ENCODE assay signal across 8 mouse cellular contexts in genomic region chr10:46697363-46698246, GRCm38 (mm10).
DNase-seq lines count a peak whose midpoint lies in the region; ATAC-seq lines count a peak whose summit lies in the region.

No protein-coding gene starts in this region.

- no peak overlapping the region for H3K4me3 ChIP-seq in forebrain, embryonic 11.5 days (ENCODE audit: low read depth, low read length)
- no peak overlapping the region for H3K4me3 ChIP-seq in forebrain, embryonic 10.5 days
- no peak overlapping the region for H3K4me3 ChIP-seq in hindbrain, embryonic 10.5 days
- H3K4me3 ChIP-seq in limb, embryonic 12.5 days (replicated peaks) = no peak overlapping the region

- DNase-seq in forebrain, embryonic 11.5 days (ENCODE audit: low spot score) = peak; percentile 51
- DNase-seq in forebrain, embryonic 10.5 days (ENCODE audit: extremely low spot score, low spot score) = no peak
- peak; percentile 93 for DNase-seq in MN1 (ENCODE audit: low spot score)
- peak; percentile 4 for DNase-seq in embryo, embryonic 9.5 days (ENCODE audit: extremely low spot score)
- DNase-seq in hindbrain, embryonic 10.5 days (ENCODE audit: low spot score) = peak; percentile 12
- DNase-seq in retina, embryonic 14.5 days (ENCODE audit: low spot score) = peak; percentile 39
- DNase-seq in gastrocnemius, postnatal 10 days = no peak

- peak; percentile 92 for ATAC-seq in forebrain, embryonic 11.5 days (replicated peaks; ENCODE audit: low FRiP score)
- peak; percentile 85 for ATAC-seq in limb, embryonic 12.5 days (ENCODE audit: insufficient number of reproducible peaks, insufficient read depth, low FRiP score, low TSS enrichment, low read depth)

- H3K4me1 ChIP-seq in forebrain, embryonic 11.5 days (replicated peaks; ENCODE audit: control insufficient read depth, insufficient read depth, low read length) = no peaks in the 10 kb centered on the region
- H3K4me1 ChIP-seq in forebrain, embryonic 10.5 days = peaks cover 12% of the 10 kb centered on the region; the same call in 1 of the 2 replicates
- H3K4me1 ChIP-seq in hindbrain, embryonic 10.5 days (replicated peaks) = no peaks in the 10 kb centered on the region; the same call in 1 of the 2 replicates
- peaks cover 5% of the 10 kb centered on the region for H3K4me1 ChIP-seq in limb, embryonic 12.5 days (replicated peaks)

- no peak overlapping the region for H3K27ac ChIP-seq in forebrain, embryonic 11.5 days (ENCODE audit: low read depth, low read length)
- no peak overlapping the region for H3K27ac ChIP-seq in forebrain, embryonic 10.5 days
- H3K27ac ChIP-seq in hindbrain, embryonic 10.5 days = no peak overlapping the region
- no peak overlapping the region for H3K27ac ChIP-seq in limb, embryonic 12.5 days

- 50% methylated on average over 2 of the region's 2 CpGs for whole genome bisulfite sequencing in forebrain, embryonic 11.5 days
- WGBS in forebrain, embryonic 10.5 days = 60% methylated on average over 2 of the region's 2 CpGs
- 51% methylated on average over 2 of the region's 2 CpGs for whole genome bisulfite sequencing in hindbrain, embryonic 10.5 days
- WGBS in limb, embryonic 12.5 days = 16% methylated on average over 2 of the region's 2 CpGs

- no peak overlapping the region for H3K9ac ChIP-seq in forebrain, embryonic 11.5 days (ENCODE audit: low read length)
- no peak overlapping the region for H3K9ac ChIP-seq in limb, embryonic 12.5 days (replicated peaks)

- H3K4me2 ChIP-seq in forebrain, embryonic 11.5 days (ENCODE audit: low read depth, low read length, severe bottlenecking) = no peak overlapping the region
- H3K4me2 ChIP-seq in limb, embryonic 12.5 days = no peak overlapping the region

- H3K36me3 ChIP-seq in forebrain, embryonic 11.5 days (ENCODE audit: control insufficient read depth, insufficient read depth, low read length) = no peaks in the 10 kb centered on the region
- no peaks in the 10 kb centered on the region for H3K36me3 ChIP-seq in forebrain, embryonic 10.5 days (replicated peaks)
- no peaks in the 10 kb centered on the region for H3K36me3 ChIP-seq in hindbrain, embryonic 10.5 days
- no peaks in the 10 kb centered on the region for H3K36me3 ChIP-seq in limb, embryonic 12.5 days

- no peaks in the 10 kb centered on the region for H3K9me3 ChIP-seq in forebrain, embryonic 11.5 days (ENCODE audit: control insufficient read depth, low read length)
- no peaks in the 10 kb centered on the region for H3K9me3 ChIP-seq in forebrain, embryonic 10.5 days
- no peaks in the 10 kb centered on the region for H3K9me3 ChIP-seq in hindbrain, embryonic 10.5 days
- H3K9me3 ChIP-seq in limb, embryonic 12.5 days = no peaks in the 10 kb centered on the region

- no peaks in the 10 kb centered on the region for H3K27me3 ChIP-seq in forebrain, embryonic 11.5 days (ENCODE audit: control insufficient read depth, insufficient read depth, low read length)
- H3K27me3 ChIP-seq in forebrain, embryonic 10.5 days (ENCODE audit: poor library complexity, severe bottlenecking) = no peaks in the 10 kb centered on the region
- H3K27me3 ChIP-seq in hindbrain, embryonic 10.5 days (ENCODE audit: insufficient read depth, poor library complexity, severe bottlenecking) = no peaks in the 10 kb centered on the region
- H3K27me3 ChIP-seq in limb, embryonic 12.5 days = no peaks in the 10 kb centered on the region

Comparison
In these comparisons a context has a peak if more than half of its experiments do, and no peak if none do; other contexts are left out.
1. DNase-seq: peak in forebrain, embryonic 11.5 days (single experiment), MN1 (single experiment), embryo, embryonic 9.5 days (single experiment), hindbrain, embryonic 10.5 days (single experiment) and retina, embryonic 14.5 days (single experiment); none in forebrain, embryonic 10.5 days (single experiment) and gastrocnemius, postnatal 10 days (single experiment).